Mouse (Mus musculus): Measurements from ENCODE around the gene Pctp.

- TF ChIP-seq CTCF (IDR thresholded peaks at IDR 0.05; ENCODE audit: low read depth) (no peak), EP300 (IDR thresholded peaks at IDR 0.05; ENCODE audit: low read depth) (no peak)
Observed at GRCm38 (mm10) chr11:90015281-90015680, 12.6 kb upstream of the Pctp start.

Data from heart, postnatal 0 days (tissue).